Mouse (Mus musculus) liver, embryonic 11.5 days (tissue): Measurements from ENCODE around the gene Bglap3. TPM values are rescaled to one million over a fixed set of nuclear protein-coding genes. Genes with fewer than 3 reads are reported as not detected.

Source experiments
- ATAC-seq: fragments of 200-750 bp; cut with Nextera tagmentation; replicated peaks from 2 replicates; pipeline ENCODE4 v1.8.0; 2017; ENCODE audit warnings: moderate number of reproducible peaks, mild to moderate bottlenecking, moderate TSS enrichment, moderate library complexity; ENCODE audit not compliant: low FRiP score
- DNase-seq: peaks from one replicate; pipeline ENCODE4 v3.0.0-alpha.2; 2017; ENCODE audit warnings: low spot score
- H3K27ac ChIP-seq: fragments of 300-500 bp; sonication (generic); 2 replicates; pipeline ENCODE4 v1.5.1; 2014; ENCODE audit warnings: mild to moderate bottlenecking, low read depth, low read length, control low read depth
- H3K27me3 ChIP-seq: fragments of 300-500 bp; sonication (generic); replicated peaks from 2 replicates; pipeline ENCODE4 v1.6.1; 2014; ENCODE audit warnings: low read length, mixed read lengths; ENCODE audit not compliant: control insufficient read depth, insufficient read depth
- H3K36me3 ChIP-seq: fragments of 300-500 bp; sonication (generic); 2 replicates; pipeline ENCODE4 v1.6.1; 2014; ENCODE audit warnings: mild to moderate bottlenecking, low read length, moderate library complexity, mixed read lengths; ENCODE audit not compliant: control insufficient read depth, insufficient read depth
- H3K4me1 ChIP-seq: fragments of 300-500 bp; sonication (generic); replicated peaks from 2 replicates; pipeline ENCODE4 v1.6.1; 2014; ENCODE audit warnings: low read length, mixed read lengths; ENCODE audit not compliant: control insufficient read depth, insufficient read depth
- H3K4me2 ChIP-seq: fragments of 300-500 bp; sonication (generic); 2 replicates; pipeline ENCODE4 v1.6.1; 2014; ENCODE audit warnings: mild to moderate bottlenecking, control low read depth, moderate library complexity
- H3K4me3 ChIP-seq: fragments of 300-500 bp; sonication (generic); 2 replicates; pipeline ENCODE4 v1.5.1; 2014; ENCODE audit warnings: low read depth, low read length, control low read depth
- H3K9ac ChIP-seq: fragments of 300-500 bp; sonication (generic); 2 replicates; pipeline ENCODE4 v1.6.1; 2014; ENCODE audit warnings: low read depth, low read length, control low read depth
- H3K9me3 ChIP-seq: fragments of 300-500 bp; sonication (generic); 2 replicates; pipeline ENCODE4 v1.6.1; 2016; ENCODE audit warnings: low read length, inconsistent platforms, mixed read lengths; ENCODE audit not compliant: control insufficient read depth
- WGBS: fragments of 180-500 bp; shearing (Covaris S2); extraction: QIAGEN DNeasy Blood & Tissue Kit; methylation state at CpG from one replicate; pipeline ENCODE4 v1.1.7; 2014; 5-methylcytosine and 5-hydroxymethylcytosine counted together
- polyA plus RNA-seq: library from polyadenylated mRNA; unstranded; fragments of >200 nt; fragmentation: Nextera tagmentation; extraction: Ambion mirVana; gene quantifications from 2 replicates; pipeline ENCODE4 v1.2.1, GENCODE M21; 2014

The Bglap3 gene
- polyA plus RNA-seq, 1 experiment from 2014 or later: 0.12 TPM

DNA sequence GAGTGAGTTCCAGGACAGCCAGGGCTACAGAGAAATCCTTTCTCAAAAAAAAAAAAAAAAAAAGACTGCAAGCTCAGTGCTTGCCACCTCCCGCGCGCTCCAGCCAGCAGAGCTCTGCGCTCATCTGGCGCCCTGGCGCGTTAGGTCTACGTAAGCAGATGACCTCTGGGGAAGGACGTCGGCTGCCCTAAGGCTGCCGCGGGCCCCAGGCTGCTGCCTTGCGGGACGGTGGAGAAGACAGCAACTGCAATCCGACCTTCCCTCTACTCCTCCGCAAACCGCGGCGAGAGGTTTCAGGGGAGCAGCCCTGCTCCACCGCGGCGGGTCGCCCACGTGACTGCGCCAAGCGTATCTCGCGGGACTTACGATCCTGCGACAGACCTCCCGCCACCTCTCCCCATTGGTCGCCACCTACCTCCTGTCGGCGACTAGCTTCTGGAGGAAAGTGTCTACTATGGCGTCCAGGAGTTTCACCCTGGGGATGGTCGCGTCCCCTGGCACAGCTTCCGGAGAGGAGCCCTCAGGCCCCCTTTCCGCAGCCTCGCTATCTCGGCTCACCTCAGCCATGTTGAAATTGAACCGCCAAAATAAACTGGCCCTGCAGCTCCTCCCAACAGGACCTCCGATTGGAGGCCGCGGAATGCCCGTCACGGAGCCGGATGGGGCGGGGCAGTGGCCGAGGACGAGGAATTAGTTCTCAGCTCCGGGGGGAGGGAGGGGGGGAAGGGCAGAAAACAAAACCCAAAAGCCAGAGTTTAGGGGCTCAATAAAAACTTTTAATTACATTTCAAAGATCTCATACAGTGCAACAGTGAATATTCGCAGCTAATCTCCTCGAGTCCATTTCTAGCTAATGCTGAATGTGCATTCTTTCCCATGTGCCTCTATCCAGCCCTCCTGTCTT lies 37.5 kb upstream of the Bglap3 start, which contains the start of gene Pmf1:
Gene Pmf1 (minus strand): TSS at position 591 of the 904 bp plus-strand sequence.
- H3K4me1 ChIP-seq: peaks cover 37% of the 10 kb centered on the region
- WGBS: under 1% methylated on average over 54 of the region's 54 CpGs

DNA sequence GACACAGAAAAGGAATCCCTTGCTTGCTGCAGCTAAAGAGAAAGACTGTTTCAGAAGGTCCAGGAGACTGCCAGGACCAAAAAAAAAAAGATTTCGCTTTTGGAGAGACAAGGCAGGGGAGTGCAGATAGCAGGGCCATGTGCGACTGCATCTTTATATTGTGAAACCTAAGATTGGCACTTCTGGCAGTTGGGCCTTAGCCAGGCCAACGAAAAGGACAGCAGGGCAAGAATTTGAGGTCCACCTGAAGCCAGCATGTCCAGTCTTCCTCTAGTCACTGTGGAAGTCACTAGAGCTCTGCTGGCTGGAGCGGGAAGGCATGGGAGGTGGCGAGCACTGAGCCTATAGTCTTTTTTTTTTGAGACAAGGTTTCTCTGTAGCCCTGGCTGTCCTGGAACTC lies 36.4 kb upstream of the Bglap3 start:
- H3K9me3 ChIP-seq: no peaks in the 10 kb centered on the region
- peak overlapping the region; percentile 91; the same call in 1 of the 2 replicates for H3K27ac ChIP-seq
- no peak for ATAC-seq
- DNase-seq: peak; percentile 35
- peak overlapping the region; percentile 97 for H3K9ac ChIP-seq
- WGBS: 56% methylated on average over 5 of the region's 5 CpGs
- peaks cover 12% of the 10 kb centered on the region for H3K36me3 ChIP-seq
- H3K4me2 ChIP-seq: peak overlapping the region; percentile 91
- H3K4me3 ChIP-seq: peak overlapping the region; percentile 80
- H3K4me1 ChIP-seq: peaks cover 37% of the 10 kb centered on the region
- no peaks in the 10 kb centered on the region for H3K27me3 ChIP-seq

More for the DNA sequence above, 37.5 kb upstream of the Bglap3 start, which contains the start of gene Pmf1:
- ATAC-seq: peak; percentile 92
- Histone ChIP-seq H3K27ac (peak within 1 kb of the TSS; percentile 91), H3K4me2 (peak within 1 kb of the TSS; percentile 91), H3K36me3 (peaks cover 11% of the 10 kb centered on the region; the same call in 1 of the 2 replicates), H3K9ac (peak within 1 kb of the TSS; percentile 97), H3K9me3 (no peaks in the 10 kb centered on the region), H3K27me3 (no peaks in the 10 kb centered on the region), H3K4me3 (peak within 1 kb of the TSS; percentile 80)
- DNase-seq: peak; percentile 93

DNA sequence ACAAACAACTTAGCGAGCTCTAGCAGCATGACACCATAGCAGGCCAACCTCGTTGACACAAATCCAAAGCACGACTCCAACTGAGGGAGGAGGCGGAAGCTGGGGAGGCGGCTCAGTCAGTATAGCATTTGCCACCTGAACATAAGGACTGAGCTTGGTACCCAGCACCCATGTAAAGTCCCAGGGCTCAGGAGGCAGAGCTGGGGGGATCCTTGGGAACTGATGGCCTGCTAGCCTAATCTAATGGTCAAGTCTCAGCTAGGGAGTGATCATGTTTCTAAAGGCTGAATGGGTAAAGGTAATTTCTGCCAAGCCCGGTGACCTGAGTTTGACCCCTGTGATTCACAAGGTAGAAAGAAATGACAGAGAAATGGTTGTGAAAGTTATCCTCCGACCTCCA lies 35.0 kb upstream of the Bglap3 start:
- H3K9ac ChIP-seq: no peak overlapping the region
- peak; percentile 29 for DNase-seq

DNA sequence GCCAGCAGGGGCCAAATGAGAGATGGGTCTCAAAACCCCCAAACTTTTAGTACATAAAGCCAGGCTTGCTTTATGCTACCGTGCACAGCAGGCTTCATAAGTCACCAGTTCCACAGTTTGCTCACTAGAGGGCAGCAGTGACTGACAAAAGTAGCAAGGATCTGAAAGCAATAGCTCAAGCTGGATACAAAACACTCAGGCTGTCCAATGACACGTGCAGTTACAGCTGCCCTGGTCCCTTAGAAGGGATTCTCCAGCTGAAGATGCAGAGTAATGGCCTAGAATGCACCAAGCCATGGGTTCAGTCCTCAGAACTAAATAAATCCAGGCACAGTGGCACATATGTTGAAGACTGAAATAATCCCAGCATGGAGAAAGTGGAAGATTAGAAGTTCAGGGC lies 34.5 kb upstream of the Bglap3 start:
- no peak overlapping the region; the same call in 1 of the 2 replicates for H3K27ac ChIP-seq
- H3K9ac ChIP-seq: no peak overlapping the region

More for the DNA sequence above, 35.0 kb upstream of the Bglap3 start:
- Histone ChIP-seq H3K27ac (no peak overlapping the region; the same call in 1 of the 2 replicates), H3K9me3 (no peaks in the 10 kb centered on the region), H3K4me3 (no peak overlapping the region), H3K4me1 (peaks cover 37% of the 10 kb centered on the region), H3K4me2 (no peak overlapping the region), H3K36me3 (peaks cover 11% of the 10 kb centered on the region), H3K27me3 (no peaks in the 10 kb centered on the region)
- ATAC-seq: no peak
- 61% methylated on average over 7 of the region's 7 CpGs for WGBS

DNA sequence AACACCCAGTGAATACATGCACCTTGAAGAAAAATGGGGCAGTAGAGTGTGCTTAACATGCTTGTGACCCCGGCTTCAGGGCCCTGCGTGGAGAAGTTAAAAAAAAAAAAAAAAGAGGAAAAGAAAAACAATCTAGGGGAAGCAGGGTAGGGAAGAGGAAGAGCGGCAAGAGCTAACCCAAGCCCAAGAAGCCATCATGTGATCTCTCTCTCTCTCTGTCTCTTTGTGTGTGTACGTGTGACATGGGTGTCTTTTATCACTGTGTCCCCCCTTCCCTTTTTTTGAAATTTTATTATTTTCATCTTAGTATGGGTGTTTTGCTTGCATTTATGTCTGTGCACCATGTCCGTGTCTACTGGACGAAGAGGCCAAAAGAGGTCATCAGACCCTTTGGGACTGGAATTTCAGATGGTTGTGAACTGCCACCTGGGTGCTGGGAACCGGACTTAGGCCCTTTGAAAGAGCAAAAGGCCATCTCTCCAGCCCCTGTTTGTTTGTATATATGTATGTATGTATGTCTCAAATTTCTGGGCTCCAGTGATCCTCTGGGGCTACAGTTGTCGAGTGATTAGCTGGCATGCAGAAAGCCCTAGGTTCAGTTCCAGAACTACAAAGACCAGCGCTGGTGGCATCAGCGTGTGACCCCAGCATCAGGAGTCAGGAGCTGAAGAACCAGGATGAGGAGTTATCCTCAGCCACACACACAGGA lies 31.1 kb upstream of the Bglap3 start:
- WGBS: 90% methylated on average over 10 of the region's 10 CpGs
- peaks cover 10% of the 10 kb centered on the region for H3K36me3 ChIP-seq

More for the DNA sequence above, 34.5 kb upstream of the Bglap3 start:
- Histone ChIP-seq H3K4me3 (no peak overlapping the region), H3K4me1 (peaks cover 35% of the 10 kb centered on the region), H3K9me3 (no peaks in the 10 kb centered on the region), H3K4me2 (peak overlapping the region; percentile 25; the same call in 1 of the 2 replicates), H3K27me3 (no peaks in the 10 kb centered on the region), H3K36me3 (peaks cover 7% of the 10 kb centered on the region)
- DNase-seq: peak; percentile 55
- no peak for ATAC-seq
- 4% methylated on average over 2 of the region's 2 CpGs for WGBS

DNA sequence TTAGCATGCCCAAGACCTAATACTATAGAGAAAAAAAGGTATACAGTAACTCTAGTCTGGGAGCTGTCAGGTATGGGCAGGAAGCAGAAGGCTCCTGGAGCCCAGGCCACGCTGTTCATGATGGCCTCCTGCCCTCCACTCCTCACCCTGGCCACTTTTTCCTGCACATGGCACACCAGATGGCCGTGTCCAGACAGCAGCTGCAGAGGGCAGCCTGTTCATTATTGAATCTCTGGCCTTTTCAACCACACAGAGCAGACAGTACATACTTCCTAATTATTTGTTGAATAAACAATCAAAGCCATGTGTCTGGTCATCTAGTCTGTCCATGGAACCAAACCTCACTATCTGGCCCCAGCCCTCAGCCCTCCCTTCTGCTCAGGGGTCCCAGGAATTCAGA lies 26.1 kb upstream of the Bglap3 start:
- Histone ChIP-seq H3K27me3 (no peaks in the 10 kb centered on the region), H3K9ac (no peak overlapping the region), H3K27ac (no peak overlapping the region), H3K9me3 (no peaks in the 10 kb centered on the region), H3K36me3 (peaks cover 20% of the 10 kb centered on the region), H3K4me3 (no peak overlapping the region), H3K4me2 (no peak overlapping the region), H3K4me1 (no peaks in the 10 kb centered on the region)
- WGBS: 88% methylated on average over 2 of the region's 2 CpGs
- no peak for DNase-seq
- no peak for ATAC-seq

More for the DNA sequence above, 31.1 kb upstream of the Bglap3 start:
- H3K27me3 ChIP-seq: no peaks in the 10 kb centered on the region
- no peaks in the 10 kb centered on the region for H3K9me3 ChIP-seq
- no peak overlapping the region for H3K4me3 ChIP-seq
- H3K9ac ChIP-seq: no peak overlapping the region
- H3K4me2 ChIP-seq: no peak overlapping the region
- DNase-seq (no peak), ATAC-seq (no peak)
- peaks cover 12% of the 10 kb centered on the region for H3K4me1 ChIP-seq
- H3K27ac ChIP-seq: no peak overlapping the region

DNA sequence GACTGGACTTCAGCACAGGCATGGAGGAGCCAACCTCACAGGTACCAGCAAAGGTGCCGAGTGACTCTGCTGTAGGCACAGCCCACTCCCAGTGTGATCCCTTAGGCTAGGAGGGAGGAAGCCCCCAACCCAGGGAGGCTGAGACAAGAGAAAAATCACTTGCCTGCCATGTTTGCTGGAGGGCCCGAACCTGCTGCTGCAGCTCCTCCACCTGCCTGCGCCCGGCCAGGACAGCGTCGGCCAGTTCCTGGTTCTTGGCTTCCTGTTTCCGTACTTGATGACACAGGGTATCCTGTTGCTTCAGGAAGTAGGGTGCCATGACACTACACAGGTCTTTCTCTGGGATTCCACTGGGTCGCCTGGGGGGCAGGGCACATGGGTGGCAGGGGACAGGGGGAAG lies 23.2 kb upstream of the Bglap3 start:
- Histone ChIP-seq H3K4me2 (no peak overlapping the region), H3K4me3 (no peak overlapping the region), H3K36me3 (peaks cover 22% of the 10 kb centered on the region), H3K4me1 (no peaks in the 10 kb centered on the region), H3K27ac (no peak overlapping the region), H3K27me3 (no peaks in the 10 kb centered on the region), H3K9me3 (no peaks in the 10 kb centered on the region), H3K9ac (no peak overlapping the region)
- ATAC-seq: no peak
- DNase-seq: no peak
- 83% methylated on average over 8 of the region's 8 CpGs for WGBS

DNA sequence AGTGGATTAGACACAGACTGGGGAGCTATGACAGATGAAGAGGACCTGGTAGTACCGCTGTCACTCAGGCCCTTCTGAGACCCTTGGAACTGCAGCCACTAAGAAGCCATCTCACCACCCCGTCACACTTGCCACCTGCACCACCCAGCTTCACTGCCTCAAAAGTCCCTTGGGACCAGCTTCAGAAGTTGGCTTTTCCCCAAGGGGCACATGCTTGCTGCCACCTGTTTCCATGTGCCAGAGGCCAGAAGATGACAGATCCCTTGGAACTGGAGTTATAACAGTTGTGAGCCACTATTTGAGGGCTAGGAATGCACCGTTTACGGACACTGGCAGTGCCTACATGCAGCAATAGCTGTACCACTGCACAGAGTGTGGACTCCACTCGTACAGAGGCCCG lies 22.7 kb upstream of the Bglap3 start:
- Histone ChIP-seq H3K4me1 (no peaks in the 10 kb centered on the region), H3K36me3 (peaks cover 20% of the 10 kb centered on the region), H3K27ac (no peak overlapping the region), H3K9me3 (no peaks in the 10 kb centered on the region), H3K4me2 (no peak overlapping the region), H3K27me3 (no peaks in the 10 kb centered on the region), H3K9ac (no peak overlapping the region), H3K4me3 (no peak overlapping the region)
- ATAC-seq: no peak
- peak; percentile 29 for DNase-seq
- 92% methylated on average over 6 of the region's 6 CpGs for WGBS
